Mouse (Mus musculus) hindbrain, embryonic 10.5 days (tissue): ENCODE results near the gene Gtse1. TPM values are rescaled to one million over a fixed set of nuclear protein-coding genes. Genes with fewer than 3 reads are reported as not detected.
"Not testable (repeated sequence)": the region's sequence is repeated elsewhere in the genome, so short reads cannot be mapped to it uniquely, and the experiment has no call there.

ENCODE experiments used
- DNase-seq: peaks from one replicate; pipeline ENCODE4 v3.0.0-alpha.2; 2017; ENCODE audit warnings: low spot score
- H3K27ac ChIP-seq: fragments of 300-500 bp; sonication (generic); 2 replicates; pipeline ENCODE4 v1.5.1; 2016; ENCODE audit warnings: mild to moderate bottlenecking, moderate library complexity
- H3K27me3 ChIP-seq: fragments of 300-500 bp; sonication (generic); 2 replicates; pipeline ENCODE4 v1.6.1; 2016; ENCODE audit warnings: mild to moderate bottlenecking; ENCODE audit not compliant: poor library complexity, insufficient read depth, severe bottlenecking
- H3K36me3 ChIP-seq: fragments of 300-500 bp; sonication (generic); 2 replicates; pipeline ENCODE4 v1.6.1; 2016; ENCODE audit warnings: mild to moderate bottlenecking, moderate library complexity
- H3K4me1 ChIP-seq: fragments of 300-500 bp; sonication (generic); replicated peaks from 2 replicates; pipeline ENCODE4 v1.6.1; 2016; ENCODE audit warnings: mild to moderate bottlenecking
- H3K4me3 ChIP-seq: fragments of 300-500 bp; sonication (generic); 2 replicates; pipeline ENCODE4 v1.5.1; 2016; ENCODE audit warnings: mild to moderate bottlenecking, moderate library complexity
- H3K9me3 ChIP-seq: fragments of 300-500 bp; sonication (generic); 2 replicates; pipeline ENCODE4 v1.6.1; 2016; ENCODE audit warnings: mild to moderate bottlenecking, moderate library complexity
- WGBS: fragments of 180-500 bp; shearing (Covaris S2); methylation state at CpG from one replicate; pipeline ENCODE4 v1.1.7; 2016; 5-methylcytosine and 5-hydroxymethylcytosine counted together
- polyA plus RNA-seq: library from polyadenylated mRNA; unstranded; fragments of >200 nt; fragmentation: Nextera tagmentation; extraction: Ambion mirVana; gene quantifications from 2 replicates; pipeline ENCODE4 v1.2.1, GENCODE M21; 2016

Gtse1 gene
- polyA plus RNA-seq, 1 experiment from 2014 or later = 45.6 TPM

GRCm38 (mm10) chr15:85832599-85832998 lies 26.9 kb upstream of the Gtse1 start:
- Histone ChIP-seq H3K27me3 (peaks cover 4% of the 10 kb centered on the region; the same call in 1 of the 2 replicates), H3K4me3 (peak overlapping the region; percentile 64), H3K9me3 (peaks cover 5% of the 10 kb centered on the region; the same call in 1 of the 2 replicates), H3K4me1 (peaks cover 17% of the 10 kb centered on the region), H3K36me3 (no peaks in the 10 kb centered on the region), H3K27ac (peak overlapping the region; percentile 81)
- WGBS = 53% methylated on average over 8 of the region's 8 CpGs
- DNase-seq = no peak

DNA sequence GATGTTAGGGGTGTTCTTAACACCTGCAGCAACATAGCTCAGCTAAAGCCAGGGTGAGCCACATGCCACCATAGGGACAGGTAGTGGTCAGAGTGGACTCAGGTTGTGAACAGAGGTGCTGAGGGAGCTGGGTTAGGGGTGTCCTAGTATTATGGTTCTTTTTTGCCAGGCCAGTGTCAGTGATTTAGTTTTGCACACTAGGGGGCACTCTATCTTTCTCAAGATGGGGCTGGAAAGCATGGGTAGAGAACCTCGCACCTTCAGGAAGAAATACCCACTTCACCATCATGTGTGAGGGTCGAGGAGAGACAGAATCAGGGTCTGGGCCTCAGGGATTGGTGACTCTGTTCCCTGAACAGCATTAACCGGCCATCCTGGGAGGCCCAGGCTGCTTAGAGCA lies 24.2 kb upstream of the Gtse1 start:
- Histone ChIP-seq H3K27me3 (peaks cover 2% of the 10 kb centered on the region; the same call in 1 of the 2 replicates), H3K9me3 (peaks cover 5% of the 10 kb centered on the region; the same call in 1 of the 2 replicates), H3K27ac (no peak overlapping the region), H3K4me1 (peaks cover 17% of the 10 kb centered on the region), H3K4me3 (no peak overlapping the region), H3K36me3 (no peaks in the 10 kb centered on the region)
- DNase-seq = no peak
- 68% methylated on average over 3 of the region's 3 CpGs for WGBS

GRCm38 (mm10) chr15:85836887-85837286 lies 22.7 kb upstream of the Gtse1 start:
- Histone ChIP-seq H3K4me1 (peaks cover 18% of the 10 kb centered on the region), H3K27ac (no peak overlapping the region), H3K4me3 (no peak overlapping the region), H3K9me3 (peaks cover 5% of the 10 kb centered on the region; the same call in 1 of the 2 replicates), H3K27me3 (no peaks in the 10 kb centered on the region), H3K36me3 (no peaks in the 10 kb centered on the region)
- DNase-seq = no peak
- 90% methylated on average over 5 of the region's 5 CpGs for WGBS

DNA sequence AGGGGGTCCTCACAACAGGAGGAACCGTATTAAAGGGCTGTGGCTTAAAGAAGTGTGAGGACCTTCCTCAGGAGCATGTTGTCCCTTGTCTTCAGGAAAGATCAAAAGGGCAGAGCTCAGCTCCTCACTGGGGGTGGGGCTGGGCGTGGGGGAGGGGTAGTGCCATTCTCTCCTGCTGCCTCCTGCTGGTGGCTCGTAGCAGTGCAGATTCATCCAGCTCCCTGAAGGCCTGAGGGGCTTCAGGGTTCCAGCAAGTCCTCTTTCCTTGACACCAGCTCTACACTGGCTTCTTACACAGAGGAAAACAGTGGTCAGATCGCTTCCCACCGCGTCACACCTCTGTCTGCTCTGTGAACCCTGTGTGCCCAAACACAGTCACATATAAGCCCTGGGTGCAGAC lies 18.6 kb upstream of the Gtse1 start:
- H3K27ac ChIP-seq = no peak overlapping the region
- H3K27me3 ChIP-seq = no peaks in the 10 kb centered on the region
- peaks cover 1% of the 10 kb centered on the region; the same call in 1 of the 2 replicates for H3K9me3 ChIP-seq
- H3K36me3 ChIP-seq = no peaks in the 10 kb centered on the region
- H3K4me3 ChIP-seq = no peak overlapping the region
- WGBS = 28% methylated on average over 6 of the region's 6 CpGs
- peak; percentile 55 for DNase-seq
- H3K4me1 ChIP-seq = peaks cover 7% of the 10 kb centered on the region

DNA sequence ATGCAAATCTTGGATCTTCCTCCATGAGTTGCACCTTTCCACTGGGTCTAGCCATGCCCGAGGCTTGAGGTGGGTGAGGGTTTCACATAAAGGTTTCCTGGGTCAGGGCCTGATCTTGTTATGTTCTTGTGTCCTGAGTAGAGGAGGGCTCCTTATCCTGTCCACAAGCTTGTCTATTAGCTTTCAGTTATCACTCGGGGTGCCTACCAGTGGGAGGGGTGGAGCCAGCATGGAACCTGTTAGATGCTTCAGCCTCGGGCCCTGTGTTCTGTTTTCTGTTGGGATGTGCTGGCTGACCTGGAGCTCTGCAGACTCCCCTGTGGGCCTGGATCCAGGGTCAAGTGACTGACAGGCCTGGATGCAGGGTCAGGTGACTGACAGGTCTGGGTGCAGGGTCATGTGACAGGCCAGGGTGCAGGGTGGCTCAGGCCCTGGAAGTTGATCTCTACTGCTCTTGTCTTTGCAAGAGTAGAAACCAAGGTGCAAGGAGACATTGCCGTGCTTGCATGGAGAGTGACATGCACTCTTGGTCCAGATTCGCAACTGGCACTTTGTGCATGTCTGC lies 17.7 kb upstream of the Gtse1 start:
- H3K9me3 ChIP-seq = no peaks in the 10 kb centered on the region
- H3K4me3 ChIP-seq = no peak overlapping the region
- 87% methylated on average over 5 of the region's 5 CpGs for WGBS
- peaks cover 7% of the 10 kb centered on the region for H3K4me1 ChIP-seq
- H3K27me3 ChIP-seq = no peaks in the 10 kb centered on the region
- H3K36me3 ChIP-seq = no peaks in the 10 kb centered on the region
- no peak for DNase-seq
- H3K27ac ChIP-seq = no peak overlapping the region

DNA sequence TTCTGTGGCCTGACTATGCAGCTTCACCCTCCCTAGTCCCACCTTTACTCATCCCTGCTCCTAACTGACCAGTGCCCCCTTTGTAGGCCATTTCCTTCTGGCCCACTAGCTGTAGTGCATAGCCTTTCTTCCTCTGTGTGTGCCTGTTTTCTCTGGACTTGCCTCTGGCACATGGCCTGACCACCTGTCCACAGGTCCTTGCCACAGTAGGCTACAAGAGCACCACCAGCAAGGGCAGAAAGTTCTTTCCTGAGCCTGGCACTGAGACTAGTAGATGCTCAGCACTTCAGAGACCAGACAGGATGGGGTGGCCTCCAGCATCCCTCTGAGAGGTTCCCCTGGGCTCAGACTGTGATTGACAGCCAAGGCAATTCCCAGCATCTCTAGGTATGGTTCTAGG lies 14.5 kb upstream of the Gtse1 start:
- H3K9me3 ChIP-seq = no peaks in the 10 kb centered on the region
- no peaks in the 10 kb centered on the region for H3K36me3 ChIP-seq
- H3K4me3 ChIP-seq = no peak overlapping the region
- H3K4me1 ChIP-seq = peaks cover 7% of the 10 kb centered on the region
- H3K27me3 ChIP-seq = no peaks in the 10 kb centered on the region
- no peak overlapping the region for H3K27ac ChIP-seq
- no peak for DNase-seq

DNA sequence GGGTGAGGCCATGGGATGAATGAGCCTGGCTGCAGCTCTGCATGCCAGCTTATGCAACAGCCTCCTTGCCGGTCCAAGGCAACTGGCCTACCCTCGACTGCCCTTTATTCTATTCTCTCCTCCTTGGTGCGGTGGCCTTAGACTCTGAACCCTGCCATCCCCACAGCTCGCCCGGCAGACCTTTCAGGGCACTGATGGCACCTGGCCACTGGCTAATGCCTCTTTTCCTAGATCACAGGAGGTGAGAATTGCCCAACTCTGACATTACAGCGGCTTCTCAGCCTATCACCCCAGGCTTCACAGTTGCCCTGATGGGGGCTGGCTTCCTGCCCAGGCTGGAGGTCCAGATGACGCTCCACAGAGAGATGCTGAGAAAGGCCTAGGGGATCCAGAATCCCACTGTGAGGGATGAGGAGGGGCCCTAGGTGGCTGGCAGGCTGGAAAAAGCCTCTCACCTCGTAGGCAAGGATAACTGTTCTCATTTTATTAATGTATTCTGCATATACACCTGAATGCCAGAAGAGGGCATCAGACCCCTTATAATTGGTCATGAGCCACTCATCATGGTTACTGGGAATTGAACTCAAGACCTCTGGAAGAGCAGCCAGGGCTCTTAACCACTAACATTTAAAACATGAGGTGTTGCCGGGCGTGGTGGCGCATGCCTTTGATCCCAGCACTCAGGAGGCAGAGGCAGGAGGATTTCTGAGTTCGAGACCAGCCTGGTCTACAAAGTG lies 7.7 kb upstream of the Gtse1 start:
- Histone ChIP-seq H3K27me3 (no peaks in the 10 kb centered on the region), H3K9me3 (no peaks in the 10 kb centered on the region), H3K36me3 (no peaks in the 10 kb centered on the region), H3K4me1 (no peaks in the 10 kb centered on the region), H3K27ac (no peak overlapping the region), H3K4me3 (no peak overlapping the region)
- DNase-seq = no peak
- WGBS = 82% methylated on average over 12 of the region's 12 CpGs

DNA sequence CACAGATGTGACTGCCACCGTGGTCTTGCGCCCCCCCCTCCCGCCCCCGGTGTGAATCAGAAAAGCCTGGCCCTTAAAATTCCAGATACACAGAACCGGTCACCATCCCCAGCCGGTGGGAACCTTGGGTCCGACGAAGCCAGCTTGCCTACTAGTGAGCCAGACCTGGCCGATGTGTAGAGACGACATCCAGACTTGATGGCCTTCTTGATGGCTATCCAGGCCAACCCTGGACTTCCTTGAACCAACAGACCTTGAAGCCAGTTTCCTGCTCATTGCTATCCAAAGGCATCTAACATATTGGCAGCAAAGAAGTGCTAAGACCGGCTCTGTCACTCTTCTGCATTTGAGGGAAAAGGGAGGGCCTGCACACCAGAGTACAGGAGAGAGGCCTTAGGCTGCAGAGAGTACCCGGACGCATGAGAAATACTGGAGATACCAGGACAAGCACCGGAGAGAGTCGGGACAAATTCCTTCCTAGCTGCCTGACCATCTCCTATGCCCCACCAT lies 510 bp upstream of the Gtse1 start:
- Histone ChIP-seq H3K9me3 (no peaks in the 10 kb centered on the region), H3K27me3 (no peaks in the 10 kb centered on the region), H3K36me3 (peaks cover 23% of the 10 kb centered on the region), H3K4me3 (peak overlapping the region; percentile 92), H3K27ac (peak overlapping the region; percentile 93), H3K4me1 (peaks cover 25% of the 10 kb centered on the region)
- WGBS = 15% methylated on average over 15 of the region's 15 CpGs
- DNase-seq = no peak

- WGBS = 92% methylated on average over 7 of the region's 7 CpGs
- H3K4me1 ChIP-seq, H3K9me3 ChIP-seq, H3K4me3 ChIP-seq, H3K27me3 ChIP-seq, DNase-seq, H3K27ac ChIP-seq: not testable (repeated sequence)
- peaks cover 92% of the 10 kb centered on the region for H3K36me3 ChIP-seq
Measured at GRCm38 (mm10) chr15:85865913-85866312, 6.4 kb downstream of the Gtse1 start.

DNA sequence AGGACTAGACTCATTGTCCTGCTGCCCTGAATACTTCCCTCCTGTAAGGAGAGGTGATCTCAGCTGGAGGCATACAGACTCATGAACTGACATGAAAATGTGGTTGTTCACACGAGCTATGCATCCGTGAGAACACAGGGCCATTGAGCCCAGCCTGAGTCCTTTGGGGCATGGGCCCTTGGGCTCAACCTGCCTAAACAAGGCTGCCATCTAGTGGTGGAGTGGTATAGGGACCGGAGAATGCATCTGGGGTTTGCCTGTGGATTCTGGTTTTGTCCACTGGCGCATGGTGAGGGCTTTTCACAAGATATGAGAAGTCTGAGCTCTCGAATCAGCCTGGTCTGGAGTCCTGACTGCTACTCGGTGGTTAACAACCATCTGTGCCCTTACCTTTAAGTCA lies 8.2 kb downstream of the Gtse1 start:
- H3K27me3 ChIP-seq = no peaks in the 10 kb centered on the region
- WGBS = 65% methylated on average over 6 of the region's 6 CpGs
- no peaks in the 10 kb centered on the region for H3K4me1 ChIP-seq
- H3K4me3 ChIP-seq = no peak overlapping the region
- H3K36me3 ChIP-seq = peaks cover 100% of the 10 kb centered on the region
- H3K27ac ChIP-seq = no peak overlapping the region
- no peaks in the 10 kb centered on the region for H3K9me3 ChIP-seq
- DNase-seq = peak; percentile 62

DNA sequence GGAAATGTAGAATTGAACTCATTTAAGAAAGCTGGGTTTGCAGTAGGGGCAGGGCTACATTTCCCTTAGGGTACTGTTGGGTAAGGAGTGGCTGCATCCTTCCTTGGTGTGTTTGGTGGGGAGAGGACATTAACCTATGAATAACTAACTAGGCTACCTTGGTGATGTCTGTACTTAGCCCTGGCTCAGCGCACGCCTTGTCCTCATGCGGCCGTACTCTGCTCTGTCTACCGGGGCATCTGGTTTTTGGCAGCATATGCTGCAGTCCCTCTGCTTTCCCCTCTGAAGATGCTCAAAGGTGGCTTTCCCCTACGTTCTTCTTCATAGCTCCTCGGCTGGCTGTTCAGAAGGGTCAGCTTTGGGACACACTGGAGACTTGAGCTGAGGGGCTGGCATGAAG lies 17.8 kb downstream of the Gtse1 start:
- Histone ChIP-seq H3K9me3 (no peaks in the 10 kb centered on the region), H3K27me3 (no peaks in the 10 kb centered on the region), H3K27ac (no peak overlapping the region), H3K4me3 (no peak overlapping the region), H3K36me3 (peaks cover 55% of the 10 kb centered on the region), H3K4me1 (peaks cover 27% of the 10 kb centered on the region)
- 94% methylated on average over 7 of the region's 7 CpGs for WGBS
- DNase-seq = no peak

DNA sequence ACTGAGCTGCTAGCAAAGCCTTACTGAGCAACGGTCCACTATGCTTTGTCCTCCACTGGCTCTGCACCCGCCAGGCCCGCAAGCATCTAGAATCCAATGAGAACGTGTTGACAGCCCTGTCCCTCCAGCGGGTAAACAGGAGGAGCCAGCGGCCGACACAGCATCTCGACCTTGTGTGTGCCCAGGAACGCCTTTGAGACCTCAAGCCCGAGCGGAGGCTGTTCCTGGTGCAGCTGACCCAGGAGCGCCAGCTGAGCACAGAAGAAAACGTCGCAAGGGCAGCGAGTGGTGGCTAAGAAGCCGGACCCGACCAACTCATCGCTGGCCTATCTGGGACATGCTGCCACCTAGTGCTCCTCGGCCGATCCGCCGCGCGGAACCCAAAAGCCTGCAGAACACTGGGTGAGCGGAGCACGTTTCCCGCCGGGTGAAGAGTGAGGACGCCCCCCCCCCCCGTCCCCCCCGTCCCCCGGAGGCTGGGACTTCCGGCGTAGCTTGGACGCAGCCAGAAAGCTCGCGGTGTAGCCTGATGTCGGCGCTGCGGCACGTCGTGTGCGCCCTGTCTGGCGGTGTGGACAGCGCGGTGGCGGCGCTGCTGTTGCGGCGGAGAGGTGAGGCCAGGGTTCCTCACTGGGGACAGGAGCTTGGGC lies 19.4 kb downstream of the Gtse1 start, which contains the start of gene Trmu:
Trmu (plus strand) TSS at position 465 of the 650 bp plus-strand sequence.
- H3K4me3 ChIP-seq = peak within 1 kb of the TSS; percentile 80
- peak within 1 kb of the TSS; percentile 92 for H3K27ac ChIP-seq
- peak; percentile 96 for DNase-seq
- no peaks in the 10 kb centered on the region for H3K9me3 ChIP-seq
- peaks cover 27% of the 10 kb centered on the region for H3K4me1 ChIP-seq
- peaks cover 55% of the 10 kb centered on the region for H3K36me3 ChIP-seq
- under 1% methylated on average over 50 of the region's 50 CpGs for WGBS
- no peaks in the 10 kb centered on the region for H3K27me3 ChIP-seq

GRCm38 (mm10) chr15:85879498-85879895 lies 20.0 kb downstream of the Gtse1 start:
- H3K27me3 ChIP-seq = no peaks in the 10 kb centered on the region
- WGBS = 2% methylated on average over 18 of the region's 18 CpGs
- H3K27ac ChIP-seq = peak overlapping the region; percentile 92
- H3K4me3 ChIP-seq = peak overlapping the region; percentile 80
- H3K9me3 ChIP-seq = no peaks in the 10 kb centered on the region
- no peak for DNase-seq
- H3K4me1 ChIP-seq = peaks cover 27% of the 10 kb centered on the region
- H3K36me3 ChIP-seq = peaks cover 55% of the 10 kb centered on the region
